In the genomic region with DNA sequence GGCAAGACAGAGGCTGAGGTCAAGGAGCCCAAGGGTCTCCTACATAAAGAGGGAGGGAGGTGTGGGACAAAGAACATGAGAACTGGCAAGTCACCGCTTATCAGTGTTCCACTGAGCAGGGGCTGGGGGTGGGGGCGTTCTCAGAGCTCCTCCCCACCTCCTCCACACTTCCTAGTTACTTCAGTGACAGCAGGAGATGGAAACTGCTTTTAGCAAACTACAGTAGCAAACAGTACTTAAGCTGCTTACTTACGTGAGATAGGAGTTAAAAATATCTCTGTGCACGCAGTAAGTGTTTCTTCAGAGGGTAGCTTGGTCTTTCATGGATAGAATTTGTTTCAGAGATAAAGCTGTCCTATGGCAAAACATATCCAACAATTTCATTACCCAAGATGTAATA, we compare ENCODE assay signal across 1 mouse cellular context.
TF ChIP-seq lines count a peak whose summit lies in the region.

No protein-coding gene starts in this region.

TF ChIP-seq in MEL, 35 proteins besides CTCF, POLR2A, EP300 and RAD21:
- TF ChIP-seq BHLHE40 (IDR thresholded peaks at IDR 0.05; ENCODE audit: borderline replicate concordance, low read depth, low read length) (no peak), TBP (IDR thresholded peaks at IDR 0.05; ENCODE audit: low read depth, low read length) (no peak), MAX (IDR thresholded peaks at IDR 0.05; ENCODE audit: low read length) (no peak), SIN3A (IDR thresholded peaks at IDR 0.05; ENCODE audit: low read length) (no peak), JUND (IDR thresholded peaks at IDR 0.05; ENCODE audit: low read depth, low read length) (no peak), CHD2 (IDR thresholded peaks at IDR 0.05; ENCODE audit: low read length) (no peak), TCF12 (IDR thresholded peaks at IDR 0.05; ENCODE audit: low read depth, low read length) (no peak), GABPA (IDR thresholded peaks at IDR 0.05; ENCODE audit: low read depth, low read length) (no peak), MYB (IDR thresholded peaks at IDR 0.05; ENCODE audit: low read depth, low read length) (no peak), POLR2AphosphoS2 (IDR thresholded peaks at IDR 0.05; ENCODE audit: low read length) (no peak), USF2 (IDR thresholded peaks at IDR 0.05; ENCODE audit: borderline replicate concordance in 1 of 2, insufficient read depth in 1 of 2, low read depth in 1 of 2, low read length in 2 of 2) (no peak), E2F4 (IDR thresholded peaks at IDR 0.05; ENCODE audit: borderline replicate concordance, low read depth, low read length) (no peak), ELF1 (IDR thresholded peaks at IDR 0.05; ENCODE audit: low read depth, low read length) (no peak), HCFC1 (IDR thresholded peaks at IDR 0.05; ENCODE audit: low read depth, low read length) (no peak), TAL1 (IDR thresholded peaks at IDR 0.05; ENCODE audit: low read length) (no peak), KAT2A (conservative IDR thresholded peaks at IDR 0.05; ENCODE audit: low read depth, low read length) (no peak), MYC (IDR thresholded peaks at IDR 0.05; ENCODE audit: low read depth, low read length) (no peak)
